8 mouse cellular contexts compared by ENCODE assay signal in genomic region chr5:135690401-135690800, GRCm38 (mm10). TPM values are rescaled to one million over a fixed set of nuclear protein-coding genes. Genes with fewer than 3 reads are reported as not detected.
DNase-seq lines count a peak whose midpoint lies in the region; ATAC-seq and TF ChIP-seq lines count a peak whose summit lies in the region.

No protein-coding gene starts in this region.

- no peak overlapping the region for H3K27ac ChIP-seq in lung, postnatal 0 days (ENCODE audit: low read length)
- H3K27ac ChIP-seq in liver, embryonic 11.5 days (ENCODE audit: low read depth, low read length): no peak overlapping the region
- H3K27ac ChIP-seq in stomach, embryonic 15.5 days: no peak overlapping the region

- no peaks in the 10 kb centered on the region for H3K27me3 ChIP-seq in erythroblast, embryonic 14.5 days (ENCODE audit: control insufficient read depth)
- no peaks in the 10 kb centered on the region for H3K27me3 ChIP-seq in lung, postnatal 0 days (replicated peaks; ENCODE audit: insufficient read depth, low read length)
- no peaks in the 10 kb centered on the region for H3K27me3 ChIP-seq in liver, embryonic 11.5 days (replicated peaks; ENCODE audit: control insufficient read depth, insufficient read depth, low read length)
- no peaks in the 10 kb centered on the region for H3K27me3 ChIP-seq in stomach, embryonic 15.5 days (replicated peaks)

- DNase-seq in lung, postnatal 0 days (ENCODE audit: low spot score): peak; percentile 21
- DNase-seq in lung, postnatal 14 days: no peak
- DNase-seq in liver, embryonic 11.5 days (ENCODE audit: low spot score): no peak
- no peak for DNase-seq in embryo, embryonic 9.5 days (ENCODE audit: extremely low spot score)
- no peak for DNase-seq in urinary bladder, postnatal 25 days (ENCODE audit: low spot score)

- TF ChIP-seq EP300 in lung, postnatal 0 days (IDR thresholded peaks at IDR 0.05): no peak

- peak overlapping the region; percentile 83 for H3K4me2 ChIP-seq in lung, postnatal 0 days (replicated peaks; ENCODE audit: low read depth, low read length)
- peak overlapping the region; percentile 99 for H3K4me2 ChIP-seq in liver, embryonic 11.5 days
- peak overlapping the region; percentile 84 for H3K4me2 ChIP-seq in stomach, embryonic 15.5 days

- no peak overlapping the region for H3K9ac ChIP-seq in lung, postnatal 0 days (replicated peaks; ENCODE audit: low read depth)
- H3K9ac ChIP-seq in liver, embryonic 11.5 days (ENCODE audit: low read depth, low read length): no peak overlapping the region
- no peak overlapping the region for H3K9ac ChIP-seq in stomach, embryonic 15.5 days

- ATAC-seq in erythroblast, adult 5-6 weeks (replicated peaks; ENCODE audit: low FRiP score, poor library complexity, severe bottlenecking): no peak
- no peak for ATAC-seq in lung, postnatal 0 days
- ATAC-seq in liver, embryonic 11.5 days (replicated peaks; ENCODE audit: low FRiP score): no peak
- ATAC-seq in stomach, embryonic 15.5 days (ENCODE audit: insufficient read depth, low FRiP score, low read depth): no peak

- H3K4me3 ChIP-seq in erythroblast, embryonic 14.5 days (replicated peaks): peak overlapping the region; percentile 90
- H3K4me3 ChIP-seq in lung, postnatal 0 days (ENCODE audit: low read depth, low read length): peak overlapping the region; percentile 89
- H3K4me3 ChIP-seq in liver, embryonic 11.5 days (ENCODE audit: low read depth, low read length): peak overlapping the region; percentile 76; the same call in 1 of the 2 replicates
- peak overlapping the region; percentile 82 for H3K4me3 ChIP-seq in stomach, embryonic 15.5 days (replicated peaks)

- no peak for TF ChIP-seq CTCF in lung, postnatal 0 days (IDR thresholded peaks at IDR 0.05)

- peaks cover 29% of the 10 kb centered on the region for H3K4me1 ChIP-seq in erythroblast, embryonic 14.5 days (ENCODE audit: control insufficient read depth)
- H3K4me1 ChIP-seq in lung, postnatal 0 days (ENCODE audit: insufficient read depth, low read depth, low read length): peaks cover 11% of the 10 kb centered on the region; the same call in 1 of the 2 replicates
- peaks cover 19% of the 10 kb centered on the region for H3K4me1 ChIP-seq in liver, embryonic 11.5 days (replicated peaks; ENCODE audit: control insufficient read depth, insufficient read depth, low read length)
- peaks cover 27% of the 10 kb centered on the region for H3K4me1 ChIP-seq in stomach, embryonic 15.5 days

- H3K9me3 ChIP-seq in erythroblast, embryonic 14.5 days (ENCODE audit: control insufficient read depth, low read length): no peaks in the 10 kb centered on the region
- no peaks in the 10 kb centered on the region for H3K9me3 ChIP-seq in lung, postnatal 0 days (ENCODE audit: low read length)
- no peaks in the 10 kb centered on the region for H3K9me3 ChIP-seq in liver, embryonic 11.5 days (ENCODE audit: control insufficient read depth, low read length)
- no peaks in the 10 kb centered on the region for H3K9me3 ChIP-seq in stomach, embryonic 15.5 days

- no peaks in the 10 kb centered on the region for H3K36me3 ChIP-seq in erythroblast, embryonic 14.5 days (ENCODE audit: control insufficient read depth)
- H3K36me3 ChIP-seq in lung, postnatal 0 days (ENCODE audit: insufficient read depth, low read length): no peaks in the 10 kb centered on the region
- H3K36me3 ChIP-seq in liver, embryonic 11.5 days (ENCODE audit: control insufficient read depth, insufficient read depth, low read length): no peaks in the 10 kb centered on the region
- no peaks in the 10 kb centered on the region for H3K36me3 ChIP-seq in stomach, embryonic 15.5 days

- WGBS in lung, postnatal 0 days: 80% methylated on average over 5 of the region's 5 CpGs
- WGBS in liver, embryonic 11.5 days: 80% methylated on average over 5 of the region's 5 CpGs
- WGBS in stomach, embryonic 15.5 days: 81% methylated on average over 5 of the region's 5 CpGs

RNA-seq across cellular contexts. Expression of gene Por, which starts 20.6 kb away (rescaled TPM):
- polyA plus RNA-seq in erythroblast, embryonic 14.5 days (2012): 2.5 and 2.6 TPM in 2 replicates
- 8.8 and 9.0 TPM in 2 replicates for total RNA-seq in erythroblast, adult 5-6 weeks (2015; ENCODE audit: low replicate concordance)
- 9.9 and 14.5 TPM in 2 replicates for total RNA-seq in erythroblast, adult 5-6 weeks (2017; ENCODE audit: low replicate concordance)
- 130 and 135 TPM in 2 replicates for polyA plus RNA-seq in lung, postnatal 0 days (2015; fragmentation: Nextera tagmentation; extraction: Ambion mirVana)
- polyA plus RNA-seq in liver, embryonic 11.5 days (2014; fragmentation: Nextera tagmentation; extraction: Ambion mirVana): 48.1 and 49.3 TPM in 2 replicates
- 99.8 and 101 TPM in 2 replicates for polyA plus RNA-seq in stomach, embryonic 15.5 days (2015; fragmentation: Nextera tagmentation; extraction: Ambion mirVana)

RNA-seq across cellular contexts. Expression of gene Tmem120a, which starts 53.8 kb away (rescaled TPM):
- polyA plus RNA-seq in erythroblast, embryonic 14.5 days (2012): 0.17 and 0.25 TPM in 2 replicates
- 0.58 and 5.4 TPM in 2 replicates for total RNA-seq in erythroblast, adult 5-6 weeks (2015; ENCODE audit: low replicate concordance)
- 6.0 and 8.7 TPM in 2 replicates for total RNA-seq in erythroblast, adult 5-6 weeks (2017; ENCODE audit: low replicate concordance)
- polyA plus RNA-seq in lung, postnatal 0 days (2015; fragmentation: Nextera tagmentation; extraction: Ambion mirVana): 44.0 and 45.2 TPM in 2 replicates
- polyA plus RNA-seq in liver, embryonic 11.5 days (2014; fragmentation: Nextera tagmentation; extraction: Ambion mirVana): 23.2 and 23.7 TPM in 2 replicates
- polyA plus RNA-seq in stomach, embryonic 15.5 days (2015; fragmentation: Nextera tagmentation; extraction: Ambion mirVana): 43.9 and 45.5 TPM in 2 replicates

RNA-seq across cellular contexts. Expression of gene Rhbdd2, which starts 58.0 kb away (rescaled TPM):
- polyA plus RNA-seq in erythroblast, embryonic 14.5 days (2012): 0.07 and 0.35 TPM in 2 replicates
- 9.6 and 9.8 TPM in 2 replicates for total RNA-seq in erythroblast, adult 5-6 weeks (2015; ENCODE audit: low replicate concordance)
- total RNA-seq in erythroblast, adult 5-6 weeks (2017; ENCODE audit: low replicate concordance): 0.28 and 5.1 TPM in 2 replicates
- polyA plus RNA-seq in lung, postnatal 0 days (2015; fragmentation: Nextera tagmentation; extraction: Ambion mirVana): 24.7 and 25.8 TPM in 2 replicates
- polyA plus RNA-seq in liver, embryonic 11.5 days (2014; fragmentation: Nextera tagmentation; extraction: Ambion mirVana): 25.0 and 27.8 TPM in 2 replicates
- 38.5 and 39.7 TPM in 2 replicates for polyA plus RNA-seq in stomach, embryonic 15.5 days (2015; fragmentation: Nextera tagmentation; extraction: Ambion mirVana)

Comparison
In these comparisons a context has a peak if more than half of its experiments do, and no peak if none do; other contexts are left out.
1. RNA of gene Por, which starts 20.6 kb away (polyA plus RNA-seq): 130 to 135 TPM in lung, postnatal 0 days, 99.8 to 101 TPM in stomach, embryonic 15.5 days and 48.1 to 49.3 TPM in liver, embryonic 11.5 days; 2.5 to 2.6 TPM in erythroblast, embryonic 14.5 days; every median in the first group is over 10 times any median in the second.
2. RNA of gene Tmem120a, which starts 53.8 kb away (polyA plus RNA-seq): 44.0 to 45.2 TPM in lung, postnatal 0 days, 43.9 to 45.5 TPM in stomach, embryonic 15.5 days and 23.2 to 23.7 TPM in liver, embryonic 11.5 days; 0.17 to 0.25 TPM in erythroblast, embryonic 14.5 days; every median in the first group is over 10 times any median in the second.
3. RNA of gene Rhbdd2, which starts 58.0 kb away (polyA plus RNA-seq): 38.5 to 39.7 TPM in stomach, embryonic 15.5 days, 25.0 to 27.8 TPM in liver, embryonic 11.5 days and 24.7 to 25.8 TPM in lung, postnatal 0 days; 0.07 to 0.35 TPM in erythroblast, embryonic 14.5 days; every median in the first group is over 10 times any median in the second.
4. Peak in every context shown above with its lines, with median percentiles within 50 percentile points of each other: H3K4me3 ChIP-seq and H3K4me2 ChIP-seq.